Mouse (Mus musculus): ENCODE measurements at regions not wholly inside any gene's neighbourhood (a gene's known extent, or its start where the extent isn't known, plus 50 kb on each side); places are given as distances from the start of the nearest gene placed in this dataset.
A peak's percentile ranks its signal among the peaks of the same experiment; 100 is the strongest.
"Not testable (repeated sequence)": the region's sequence is repeated elsewhere in the genome, so short reads cannot be mapped to it uniquely, and the experiment has no call there.

DNA sequence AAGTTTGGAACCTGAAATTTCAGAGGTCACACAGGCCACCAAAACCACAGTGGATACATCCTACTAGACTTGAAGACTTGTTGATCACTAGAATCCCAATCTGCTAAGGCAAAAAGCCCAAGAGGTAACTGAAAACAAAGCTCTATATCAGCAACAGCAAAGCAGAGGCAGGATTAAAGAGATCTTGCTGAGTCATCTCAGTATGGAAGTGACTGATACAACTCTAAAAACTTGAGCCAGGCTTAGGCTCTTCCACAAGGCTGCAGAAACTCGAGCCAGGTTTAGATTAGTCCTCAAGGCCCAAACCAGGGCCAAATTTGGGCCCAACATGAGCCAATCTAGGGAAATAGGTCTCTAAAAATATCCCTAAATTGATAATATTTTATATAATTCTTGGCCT is 56.2 kb downstream of the Speer3 start:
- no peak overlapping the region for H3K4me2 ChIP-seq
- no peak overlapping the region for H3K9ac ChIP-seq
- no peak overlapping the region for H3K27ac ChIP-seq
- no peak for ATAC-seq (ENCODE audit: insufficient read depth, low FRiP score, low read depth)
- H3K4me1 ChIP-seq, result no peaks in the 10 kb centered on the region
- 83% methylated on average over 1 of the region's 1 CpGs for WGBS
- H3K27me3 ChIP-seq (replicated peaks), result no peaks in the 10 kb centered on the region
- H3K36me3 ChIP-seq, result no peaks in the 10 kb centered on the region
- H3K4me3 ChIP-seq (replicated peaks), result no peak overlapping the region
- no peaks in the 10 kb centered on the region for H3K9me3 ChIP-seq

GRCm38 (mm10) chr5:13880236-13880635 is 88.8 kb downstream of the Speer3 start:
- not testable (repeated sequence) for H3K27me3 ChIP-seq (replicated peaks); H3K36me3 ChIP-seq; H3K4me1 ChIP-seq; H3K4me3 ChIP-seq (replicated peaks); H3K9ac ChIP-seq; H3K9me3 ChIP-seq; ATAC-seq (ENCODE audit: insufficient read depth, low FRiP score, low read depth); H3K27ac ChIP-seq; H3K4me2 ChIP-seq
- 64% methylated on average over 6 of the region's 6 CpGs for WGBS

DNA sequence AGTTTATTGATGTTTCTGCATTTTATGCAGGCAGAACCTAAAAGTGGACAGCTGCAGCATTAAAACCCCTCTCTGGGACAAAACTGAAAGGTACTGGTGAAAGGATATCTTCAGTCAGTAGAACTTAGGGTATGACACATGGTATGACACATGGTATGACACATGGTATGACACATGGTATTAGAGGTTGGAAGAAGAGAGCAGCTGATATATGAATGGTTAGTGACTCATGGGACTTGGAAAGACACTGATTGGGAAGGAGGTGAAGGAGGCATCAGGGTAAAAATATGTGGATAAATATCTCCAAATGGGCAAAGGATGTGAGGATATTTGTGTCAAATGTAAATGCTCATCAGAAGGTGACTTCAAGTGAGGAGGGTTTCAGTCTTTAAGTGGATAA is 97.0 kb downstream of the Speer3 start:
- no peaks in the 10 kb centered on the region for H3K4me1 ChIP-seq
- no peak for ATAC-seq (ENCODE audit: insufficient read depth, low FRiP score, low read depth)
- H3K4me3 ChIP-seq (replicated peaks), result no peak overlapping the region
- no peaks in the 10 kb centered on the region for H3K27me3 ChIP-seq (replicated peaks)
- no peak overlapping the region for H3K9ac ChIP-seq
- H3K4me2 ChIP-seq, result no peak overlapping the region
- no peak overlapping the region for H3K27ac ChIP-seq
- no peaks in the 10 kb centered on the region for H3K36me3 ChIP-seq
- no peaks in the 10 kb centered on the region for H3K9me3 ChIP-seq

GRCm38 (mm10) chr5:13908257-13908656 is 116.8 kb upstream of the Sema3e start:
- WGBS, result 34% methylated on average over 3 of the region's 3 CpGs
- Histone ChIP-seq H3K36me3 (no peaks in the 10 kb centered on the region), H3K27me3 (replicated peaks) (no peaks in the 10 kb centered on the region), H3K4me2 (no peak overlapping the region), H3K4me1 (no peaks in the 10 kb centered on the region), H3K9ac (no peak overlapping the region), H3K27ac (no peak overlapping the region), H3K4me3 (replicated peaks) (no peak overlapping the region), H3K9me3 (no peaks in the 10 kb centered on the region)
- ATAC-seq (ENCODE audit: insufficient read depth, low FRiP score, low read depth), result no peak

GRCm38 (mm10) chr5:13917355-13917754 is 107.7 kb upstream of the Sema3e start:
- no peaks in the 10 kb centered on the region for H3K4me1 ChIP-seq
- H3K27ac ChIP-seq, result no peak overlapping the region
- ATAC-seq (ENCODE audit: insufficient read depth, low FRiP score, low read depth), result no peak
- no peak overlapping the region for H3K9ac ChIP-seq
- no peaks in the 10 kb centered on the region for H3K36me3 ChIP-seq
- no peak overlapping the region for H3K4me2 ChIP-seq
- WGBS, result 86% methylated on average over 2 of the region's 2 CpGs
- H3K9me3 ChIP-seq, result no peaks in the 10 kb centered on the region
- no peak overlapping the region for H3K4me3 ChIP-seq (replicated peaks)
- no peaks in the 10 kb centered on the region for H3K27me3 ChIP-seq (replicated peaks)

DNA sequence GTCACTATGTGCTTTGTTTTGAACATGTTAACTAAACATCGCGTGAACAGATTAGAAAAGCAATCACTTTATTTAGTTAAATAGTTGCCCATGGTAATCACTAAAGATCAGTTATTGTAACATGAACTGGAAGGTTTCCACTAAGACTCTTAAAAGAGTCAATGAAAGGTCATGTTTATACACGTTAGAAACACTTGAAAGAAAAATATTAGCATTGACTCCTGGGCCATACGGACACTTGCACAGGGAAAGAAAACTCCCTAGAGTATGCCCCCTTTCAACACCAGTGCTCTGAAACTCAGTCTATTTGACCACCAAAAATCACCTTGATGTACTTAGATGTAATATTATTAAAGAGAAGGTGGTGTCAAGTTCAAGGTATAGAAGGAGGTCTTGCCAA is 102.8 kb upstream of the Sema3e start:
- Histone ChIP-seq H3K9me3 (no peaks in the 10 kb centered on the region), H3K36me3 (no peaks in the 10 kb centered on the region), H3K4me3 (replicated peaks) (no peak overlapping the region), H3K4me1 (no peaks in the 10 kb centered on the region), H3K4me2 (no peak overlapping the region), H3K27me3 (replicated peaks) (no peaks in the 10 kb centered on the region), H3K9ac (no peak overlapping the region), H3K27ac (no peak overlapping the region; the same call in 1 of the 2 replicates)
- ATAC-seq (ENCODE audit: insufficient read depth, low FRiP score, low read depth), result peak; percentile 81
- 22% methylated on average over 4 of the region's 4 CpGs for WGBS

GRCm38 (mm10) chr5:13931011-13931410 is 94.1 kb upstream of the Sema3e start:
- no peak for ATAC-seq (ENCODE audit: insufficient read depth, low FRiP score, low read depth)
- no peak overlapping the region for H3K27ac ChIP-seq
- no peaks in the 10 kb centered on the region for H3K4me1 ChIP-seq
- no peaks in the 10 kb centered on the region for H3K27me3 ChIP-seq (replicated peaks)
- H3K9me3 ChIP-seq, result no peaks in the 10 kb centered on the region
- no peak overlapping the region for H3K9ac ChIP-seq
- WGBS, result 33% methylated on average over 2 of the region's 2 CpGs
- H3K36me3 ChIP-seq, result no peaks in the 10 kb centered on the region
- no peak overlapping the region for H3K4me3 ChIP-seq (replicated peaks)
- H3K4me2 ChIP-seq, result no peak overlapping the region

GRCm38 (mm10) chr5:13951346-13951745 is 73.7 kb upstream of the Sema3e start:
- no peak overlapping the region for H3K27ac ChIP-seq

DNA sequence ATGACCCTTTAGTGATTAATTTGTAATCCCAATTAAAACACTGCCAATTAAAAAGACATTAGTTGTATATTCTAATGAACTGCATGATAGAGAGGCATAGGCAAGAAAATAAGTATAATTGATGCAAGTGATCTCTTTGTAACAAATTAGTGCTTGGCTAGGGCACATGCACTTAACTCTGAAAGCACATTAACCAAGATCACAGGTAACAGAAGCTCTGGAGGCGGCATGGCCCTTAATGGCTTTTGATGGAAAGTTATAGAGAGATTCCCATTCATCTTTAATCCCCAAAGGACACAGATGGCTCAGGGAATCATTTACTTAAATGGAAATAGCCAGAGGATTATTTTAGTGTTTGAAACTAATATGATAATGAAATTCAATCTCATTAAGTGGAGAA is 69.5 kb upstream of the Sema3e start:
- H3K4me2 ChIP-seq, result no peak overlapping the region
- H3K27me3 ChIP-seq (replicated peaks), result no peaks in the 10 kb centered on the region
- no peaks in the 10 kb centered on the region for H3K4me1 ChIP-seq
- no peaks in the 10 kb centered on the region for H3K36me3 ChIP-seq
- no peak for ATAC-seq (ENCODE audit: insufficient read depth, low FRiP score, low read depth)
- no peak overlapping the region for H3K9ac ChIP-seq
- H3K27ac ChIP-seq, result no peak overlapping the region
- H3K9me3 ChIP-seq, result no peaks in the 10 kb centered on the region
- no peak overlapping the region for H3K4me3 ChIP-seq (replicated peaks)
- 65% methylated on average over 1 of the region's 1 CpGs for WGBS

More at GRCm38 (mm10) chr5:13951346-13951745, 73.7 kb upstream of the Sema3e start:
- no peak overlapping the region for H3K4me2 ChIP-seq
- H3K4me1 ChIP-seq, result no peaks in the 10 kb centered on the region
- no peaks in the 10 kb centered on the region for H3K9me3 ChIP-seq
- H3K4me3 ChIP-seq (replicated peaks), result no peak overlapping the region
- no peaks in the 10 kb centered on the region for H3K27me3 ChIP-seq (replicated peaks)
- no peak for ATAC-seq (ENCODE audit: insufficient read depth, low FRiP score, low read depth)
- H3K9ac ChIP-seq, result no peak overlapping the region
- no peaks in the 10 kb centered on the region for H3K36me3 ChIP-seq

DNA sequence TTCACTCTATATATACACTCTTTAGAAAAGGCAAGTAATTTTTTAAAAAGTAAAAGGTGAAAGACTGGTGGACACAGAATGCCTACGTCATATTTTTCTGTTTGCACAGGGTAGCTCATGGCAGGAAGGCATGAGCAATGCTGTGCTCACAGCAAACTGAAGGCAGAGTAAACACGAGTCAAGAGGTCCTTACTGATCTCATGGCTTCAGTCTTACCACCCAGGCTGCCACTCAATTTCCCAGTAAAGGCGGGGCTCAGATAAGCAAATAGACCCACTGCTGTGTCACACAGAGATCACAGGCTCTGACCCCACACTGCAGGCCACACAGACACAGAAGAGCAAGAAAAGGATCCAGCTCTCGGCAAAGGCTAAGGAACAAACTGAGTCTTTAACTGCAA is 65.5 kb upstream of the Sema3e start:
- ATAC-seq (ENCODE audit: insufficient read depth, low FRiP score, low read depth), result peak; percentile 90
- Histone ChIP-seq H3K9me3 (no peaks in the 10 kb centered on the region), H3K4me3 (replicated peaks) (no peak overlapping the region), H3K27ac (no peak overlapping the region), H3K4me2 (no peak overlapping the region), H3K36me3 (no peaks in the 10 kb centered on the region), H3K9ac (no peak overlapping the region), H3K4me1 (no peaks in the 10 kb centered on the region), H3K27me3 (replicated peaks) (no peaks in the 10 kb centered on the region)
- 30% methylated on average over 4 of the region's 4 CpGs for WGBS

DNA sequence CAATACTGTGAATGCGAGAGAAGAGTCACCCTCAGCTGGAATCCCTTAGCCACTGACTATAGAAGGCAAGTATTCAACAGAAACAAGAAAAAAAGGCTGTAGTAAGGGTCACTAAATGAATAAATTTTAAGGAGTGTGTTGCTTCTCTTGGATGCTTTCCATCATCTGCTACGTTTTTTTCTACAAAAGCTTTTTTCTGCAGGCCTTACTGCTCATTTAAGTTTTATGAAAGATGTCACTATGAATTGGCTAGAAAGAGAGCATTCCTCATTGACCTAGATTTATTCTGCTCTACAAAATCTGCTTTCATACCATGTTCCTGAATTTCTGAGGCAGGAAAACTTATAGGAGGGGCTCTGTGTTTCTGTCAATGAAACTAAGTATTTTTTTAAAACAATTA is 59.2 kb upstream of the Sema3e start:
- no peak overlapping the region for H3K4me3 ChIP-seq (replicated peaks)
- no peaks in the 10 kb centered on the region for H3K9me3 ChIP-seq
- H3K27ac ChIP-seq, result no peak overlapping the region
- H3K36me3 ChIP-seq, result no peaks in the 10 kb centered on the region
- no peaks in the 10 kb centered on the region for H3K27me3 ChIP-seq (replicated peaks)
- H3K9ac ChIP-seq, result no peak overlapping the region
- no peak overlapping the region for H3K4me2 ChIP-seq
- 65% methylated on average over 2 of the region's 2 CpGs for WGBS
- no peaks in the 10 kb centered on the region for H3K4me1 ChIP-seq
- ATAC-seq (ENCODE audit: insufficient read depth, low FRiP score, low read depth), result no peak

DNA sequence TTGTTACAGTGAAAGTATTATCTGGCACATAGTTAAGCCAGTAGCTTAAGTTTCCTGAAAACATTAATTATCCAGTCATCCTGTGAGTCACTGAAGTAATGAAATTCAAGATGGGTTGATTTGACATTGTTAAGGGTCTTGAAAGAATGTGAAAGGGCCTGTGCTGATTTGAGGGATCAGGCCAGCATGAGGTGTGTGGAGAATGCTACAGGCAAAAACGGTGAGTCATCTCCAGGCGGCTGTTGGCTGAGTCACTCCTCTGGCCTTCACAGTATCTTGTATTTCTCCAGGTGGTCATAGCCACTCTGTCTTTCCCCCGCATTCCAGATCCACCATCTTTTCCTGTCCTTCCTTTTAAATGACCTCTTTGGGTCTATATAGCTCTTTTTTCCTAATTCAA is 50.4 kb upstream of the Sema3e start:
- WGBS, result 63% methylated on average over 3 of the region's 3 CpGs

More for the DNA sequence above, 50.4 kb upstream of the Sema3e start:
- no peak overlapping the region for H3K9ac ChIP-seq
- H3K9me3 ChIP-seq, result no peaks in the 10 kb centered on the region
- no peak overlapping the region for H3K27ac ChIP-seq
- no peaks in the 10 kb centered on the region for H3K4me1 ChIP-seq
- no peak overlapping the region for H3K4me2 ChIP-seq
- ATAC-seq (ENCODE audit: insufficient read depth, low FRiP score, low read depth), result no peak; the same call in 1 of the 2 replicates
- H3K4me3 ChIP-seq (replicated peaks), result no peak overlapping the region
- no peaks in the 10 kb centered on the region for H3K36me3 ChIP-seq
- no peaks in the 10 kb centered on the region for H3K27me3 ChIP-seq (replicated peaks)

All from stomach, embryonic 15.5 days (tissue).